In genomic region chr8:71561401-71561800, GRCm38 (mm10) we compare ENCODE assay signal across 8 mouse cellular contexts. TPM values are rescaled to one million over a fixed set of nuclear protein-coding genes. Genes with fewer than 3 reads are reported as not detected.
DNase-seq lines count a peak whose midpoint lies in the region; ATAC-seq lines count a peak whose summit lies in the region.

No protein-coding gene starts in this region.

- peak; percentile 43 to 47 for DNase-seq in left cerebral cortex, postnatal 36 days (ENCODE audit: low spot score in 2 of 2)
- no peak for DNase-seq in left cerebral cortex, postnatal 25 days (ENCODE audit: low spot score in 2 of 2)
- peak; percentile 88 for DNase-seq in MN1 (ENCODE audit: low spot score)
- DNase-seq in cerebellum, postnatal 10 days = peak; percentile 77 to 83
- peak; percentile 64 to 74 for DNase-seq in heart, postnatal 14 days
- peak; percentile 62 for DNase-seq in left cerebral cortex, postnatal 4 days
- peak; percentile 49 to 72 for DNase-seq in natural killer cell, adult 2 months (ENCODE audit: low spot score in 2 of 2)

- intact Hi-C loops in left cerebral cortex, postnatal 36 days (cut with DNase I) = loop anchor here (2.0 kb wide), 1 partner anchor 99 kb away; no protein-coding TSS in a partner anchor
- intact Hi-C loops in left cerebral cortex, postnatal 25 days (cut with DNase I) = loop anchor here (1.0 to 2.0 kb wide), 3 partner anchors 35 to 99 kb away; no protein-coding TSS in a partner anchor
- intact Hi-C loops in heart, postnatal 14 days (cut with DNase I) = loop anchor here (1.0 to 2.0 kb wide), 3 partner anchors 35 to 99 kb away; no protein-coding TSS in a partner anchor
- intact Hi-C loops in left cerebral cortex, postnatal 4 days (cut with DNase I) = loop anchor here (5.0 to 10.0 kb wide), 2 partner anchors 36 to 103 kb away; partner anchors contain the start of gene Fam129c

- ATAC-seq in erythroblast, adult 5-6 weeks (replicated peaks; ENCODE audit: low FRiP score, poor library complexity, severe bottlenecking) = no peak

RNA-seq across cellular contexts. Expression of gene Tmem221, which starts 2.7 kb away (rescaled TPM):
- not detected for total RNA-seq in left cerebral cortex, postnatal 36 days (2021)
- total RNA-seq in left cerebral cortex, postnatal 25 days (2021) = under 1 TPM in 1 of 2 experiments, not detected in 1; 0.21 TPM
- under 1 TPM; 0.17 to 0.22 TPM for total RNA-seq in heart, postnatal 14 days (2021)
- total RNA-seq in left cerebral cortex, postnatal 4 days (2021) = not detected
- total RNA-seq in erythroblast, adult 5-6 weeks (2015; ENCODE audit: low replicate concordance) = not detected in 2 replicates
- not detected in 2 replicates for total RNA-seq in erythroblast, adult 5-6 weeks (2017; ENCODE audit: low replicate concordance)

RNA-seq across cellular contexts. Expression of gene Nxnl1, which starts 5.0 kb away (rescaled TPM):
- under 1 TPM; 0.18 to 0.22 TPM for total RNA-seq in left cerebral cortex, postnatal 36 days (2021)
- total RNA-seq in left cerebral cortex, postnatal 25 days (2021) = under 1 TPM in 1 of 2 experiments, not detected in 1; 0.16 TPM
- total RNA-seq in heart, postnatal 14 days (2021) = under 1 TPM; 0.10 to 0.17 TPM
- not detected for total RNA-seq in left cerebral cortex, postnatal 4 days (2021)
- total RNA-seq in erythroblast, adult 5-6 weeks (2015; ENCODE audit: low replicate concordance) = not detected in 2 replicates
- total RNA-seq in erythroblast, adult 5-6 weeks (2017; ENCODE audit: low replicate concordance) = not detected in 2 replicates

RNA-seq across cellular contexts. Expression of gene Slc27a1, which starts 7.3 kb away (rescaled TPM):
- 100 to 1,000 TPM in 1 of 2 experiments, 10 to 100 TPM in 1; 94.7 to 109 TPM for total RNA-seq in left cerebral cortex, postnatal 36 days (2021)
- total RNA-seq in left cerebral cortex, postnatal 25 days (2021) = 10 to 100 TPM; 90.0 to 92.8 TPM
- total RNA-seq in heart, postnatal 14 days (2021) = 100 to 1,000 TPM; 127 to 151 TPM
- total RNA-seq in left cerebral cortex, postnatal 4 days (2021) = 10 to 100 TPM; 60.5 to 71.1 TPM
- 0.42 and 1.2 TPM in 2 replicates for total RNA-seq in erythroblast, adult 5-6 weeks (2015; ENCODE audit: low replicate concordance)
- 0.51 TPM in 1 of 2 replicates, not detected in the other for total RNA-seq in erythroblast, adult 5-6 weeks (2017; ENCODE audit: low replicate concordance)

RNA-seq across cellular contexts. Expression of gene Mvb12a, which starts 18.7 kb away (rescaled TPM):
- 10 to 100 TPM; 37.8 to 43.0 TPM for total RNA-seq in left cerebral cortex, postnatal 36 days (2021)
- 10 to 100 TPM; 31.7 to 33.7 TPM for total RNA-seq in left cerebral cortex, postnatal 25 days (2021)
- 10 to 100 TPM; 28.8 to 29.7 TPM for total RNA-seq in heart, postnatal 14 days (2021)
- 10 to 100 TPM; 37.4 to 40.7 TPM for total RNA-seq in left cerebral cortex, postnatal 4 days (2021)
- total RNA-seq in erythroblast, adult 5-6 weeks (2015; ENCODE audit: low replicate concordance) = 11.3 and 18.6 TPM in 2 replicates
- 5.0 and 9.1 TPM in 2 replicates for total RNA-seq in erythroblast, adult 5-6 weeks (2017; ENCODE audit: low replicate concordance)

RNA-seq across cellular contexts. Expression of gene Bst2, which starts 24.1 kb away (rescaled TPM):
- 1 to 10 TPM; 3.5 to 4.8 TPM for total RNA-seq in left cerebral cortex, postnatal 36 days (2021)
- 1 to 10 TPM; 2.3 to 4.3 TPM for total RNA-seq in left cerebral cortex, postnatal 25 days (2021)
- 10 to 100 TPM; 12.3 to 16.5 TPM for total RNA-seq in heart, postnatal 14 days (2021)
- total RNA-seq in left cerebral cortex, postnatal 4 days (2021) = 1 to 10 TPM; 3.0 to 3.5 TPM
- total RNA-seq in erythroblast, adult 5-6 weeks (2015; ENCODE audit: low replicate concordance) = 5.6 and 7.7 TPM in 2 replicates
- total RNA-seq in erythroblast, adult 5-6 weeks (2017; ENCODE audit: low replicate concordance) = 8.2 and 10.1 TPM in 2 replicates

Comparison
In these comparisons a context has a peak if more than half of its experiments do, and no peak if none do; other contexts are left out.
1. DNase-seq: peak in left cerebral cortex, postnatal 36 days (2 of 2), MN1 (single experiment), cerebellum, postnatal 10 days (2 of 2), heart, postnatal 14 days (2 of 2), left cerebral cortex, postnatal 4 days (single experiment) and natural killer cell, adult 2 months (2 of 2); none in left cerebral cortex, postnatal 25 days (0 of 2).
2. RNA of gene Slc27a1, which starts 7.3 kb away (total RNA-seq): 127 to 151 TPM in heart, postnatal 14 days, 94.7 to 109 TPM in left cerebral cortex, postnatal 36 days, 90.0 to 92.8 TPM in left cerebral cortex, postnatal 25 days and 60.5 to 71.1 TPM in left cerebral cortex, postnatal 4 days; 0.42 to 1.2 TPM in erythroblast, adult 5-6 weeks; every median in the first group is over 10 times any median in the second.